Mouse (Mus musculus) bone marrow macrophage, adult 2 months (primary cell): ENCODE data around the gene Wsb2. TPM values are rescaled to one million over a fixed set of nuclear protein-coding genes. Genes with fewer than 3 reads are reported as not detected.

ENCODE experiments used
- H3K27ac ChIP-seq: 2 replicates; pipeline ENCODE4 v1.5.1; 2012; ENCODE audit warnings: low read depth, low read length; ENCODE audit not compliant: insufficient read depth
- H3K4me1 ChIP-seq: 2 replicates; pipeline ENCODE4 v1.6.1; 2012; ENCODE audit warnings: low read length; ENCODE audit not compliant: control insufficient read depth, insufficient read depth
- H3K4me3 ChIP-seq: 2 replicates; pipeline ENCODE4 v1.5.1; 2012; ENCODE audit warnings: mild to moderate bottlenecking, low read length, moderate library complexity; ENCODE audit not compliant: insufficient read depth
- CTCF ChIP-seq: IDR thresholded peaks from 2 replicates; pipeline ENCODE4 v1.5.1; 2012; ENCODE audit warnings: low read depth, mild to moderate bottlenecking, low read length, moderate library complexity
- POLR2A ChIP-seq: IDR thresholded peaks from 2 replicates; pipeline ENCODE4 v1.6.1; 2012; ENCODE audit warnings: mild to moderate bottlenecking, low read depth, low read length, borderline replicate concordance
- polyA plus RNA-seq: library from polyadenylated mRNA; stranded (reverse); fragments of >200 nt; gene quantifications from 2 replicates; pipeline ENCODE4 v1.2.4, GENCODE M21; 2012; ENCODE audit not compliant: missing spikeins, insufficient read depth, insufficient read length

Wsb2 gene
- polyA plus RNA-seq: 45.4 and 47.3 TPM in 2 replicates

DNA sequence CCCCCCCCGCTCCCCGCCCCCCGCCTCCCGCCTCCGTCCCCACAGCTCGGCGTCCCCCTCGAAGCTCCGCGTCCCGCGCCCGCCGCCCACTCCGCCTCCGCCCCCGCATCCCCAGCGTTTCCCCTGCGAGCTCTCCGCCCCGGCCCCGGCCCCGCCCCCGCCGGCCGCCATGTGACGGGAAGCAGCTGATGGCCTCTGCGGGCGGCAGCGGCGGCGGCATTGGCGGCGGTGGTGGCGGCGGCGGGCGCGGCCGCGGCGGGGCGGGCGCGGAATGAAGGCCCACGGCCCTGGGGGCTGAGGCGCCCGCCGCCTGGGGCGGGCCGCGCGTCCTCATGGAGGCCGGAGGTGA, at the start of gene Wsb2:
Gene Wsb2, plus strand, starts transcription at position 176 of the 349 bp plus-strand sequence.
- H3K4me1 ChIP-seq: peaks cover 44% of the 10 kb centered on the region
- no peak for TF ChIP-seq CTCF
- no peak for TF ChIP-seq POLR2A
- peak within 1 kb of the TSS; percentile 71 for H3K27ac ChIP-seq
- H3K4me3 ChIP-seq: peak within 1 kb of the TSS; percentile 94

DNA sequence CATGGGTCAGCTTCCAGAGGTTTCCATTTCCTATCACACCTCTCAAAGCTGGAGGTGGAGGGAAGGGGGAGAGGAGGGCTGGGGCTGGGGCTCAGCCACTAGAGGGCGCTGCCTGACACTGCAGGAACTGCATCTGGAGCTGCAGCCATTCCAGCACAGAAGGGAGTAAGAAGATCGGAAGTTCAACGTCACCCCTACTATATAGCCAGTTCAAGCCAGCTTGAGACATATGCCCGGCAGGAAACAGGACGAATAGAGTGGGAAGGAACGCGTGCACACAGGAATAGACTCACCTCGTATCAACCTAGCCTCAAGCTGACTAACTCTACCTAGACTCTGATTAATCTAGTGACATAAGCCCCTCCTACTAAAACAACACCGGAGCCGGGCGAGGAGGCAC, 49.4 kb upstream of the Wsb2 start:
- Histone ChIP-seq H3K4me3 (no peak overlapping the region), H3K27ac (no peak overlapping the region), H3K4me1 (no peaks in the 10 kb centered on the region)
- TF ChIP-seq CTCF (peak; percentile 87), POLR2A (no peak)

DNA sequence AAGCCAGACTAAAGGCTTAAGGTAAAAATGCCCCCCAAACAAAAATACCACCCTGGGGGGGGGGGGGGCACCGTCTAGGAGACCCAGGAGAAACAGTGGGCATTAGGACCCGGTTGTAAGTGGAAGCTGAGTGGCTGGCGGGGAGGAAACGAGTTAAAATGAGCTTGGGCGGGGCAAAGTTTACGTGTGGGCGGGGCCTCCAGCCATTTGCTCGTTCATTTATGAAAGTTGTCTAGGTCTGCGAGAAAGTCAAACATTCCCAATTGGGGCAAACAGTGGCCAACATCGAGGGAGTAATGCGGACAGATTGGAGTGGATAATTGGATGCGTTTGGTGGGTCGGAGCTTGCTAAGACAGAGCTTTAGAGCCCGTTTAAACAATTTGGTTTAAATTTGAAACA, 43.7 kb upstream of the Wsb2 start:
- no peak for TF ChIP-seq POLR2A
- no peak for TF ChIP-seq CTCF
- Histone ChIP-seq H3K4me3 (peak overlapping the region; percentile 35; the same call in 1 of the 2 replicates), H3K4me1 (no peaks in the 10 kb centered on the region), H3K27ac (no peak overlapping the region)

DNA sequence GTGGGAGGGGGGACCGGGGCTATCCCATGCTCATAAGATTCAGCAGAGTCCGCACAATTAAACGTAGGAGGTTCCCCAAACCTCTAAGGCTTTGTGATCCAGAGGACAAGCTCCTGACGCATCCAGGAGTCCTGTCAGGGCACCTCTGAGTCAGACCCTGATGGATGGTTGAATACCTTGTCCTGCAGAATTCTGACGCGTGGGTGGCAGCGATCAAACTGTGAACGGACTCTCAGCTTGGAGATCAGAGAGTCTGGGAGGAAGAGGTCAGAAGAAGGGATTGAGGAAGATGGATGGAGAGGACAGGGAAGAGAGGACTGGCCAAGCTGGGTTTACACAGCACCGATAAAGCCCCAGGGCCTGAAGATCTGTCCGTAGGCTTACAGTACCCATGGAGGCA, 43.2 kb upstream of the Wsb2 start:
- Histone ChIP-seq H3K4me1 (no peaks in the 10 kb centered on the region), H3K4me3 (0 out of 2 replicates have a peak overlapping the region, but pooled peaks have one; percentile 35), H3K27ac (no peak overlapping the region)
- TF ChIP-seq CTCF: no peak
- TF ChIP-seq POLR2A: no peak

DNA sequence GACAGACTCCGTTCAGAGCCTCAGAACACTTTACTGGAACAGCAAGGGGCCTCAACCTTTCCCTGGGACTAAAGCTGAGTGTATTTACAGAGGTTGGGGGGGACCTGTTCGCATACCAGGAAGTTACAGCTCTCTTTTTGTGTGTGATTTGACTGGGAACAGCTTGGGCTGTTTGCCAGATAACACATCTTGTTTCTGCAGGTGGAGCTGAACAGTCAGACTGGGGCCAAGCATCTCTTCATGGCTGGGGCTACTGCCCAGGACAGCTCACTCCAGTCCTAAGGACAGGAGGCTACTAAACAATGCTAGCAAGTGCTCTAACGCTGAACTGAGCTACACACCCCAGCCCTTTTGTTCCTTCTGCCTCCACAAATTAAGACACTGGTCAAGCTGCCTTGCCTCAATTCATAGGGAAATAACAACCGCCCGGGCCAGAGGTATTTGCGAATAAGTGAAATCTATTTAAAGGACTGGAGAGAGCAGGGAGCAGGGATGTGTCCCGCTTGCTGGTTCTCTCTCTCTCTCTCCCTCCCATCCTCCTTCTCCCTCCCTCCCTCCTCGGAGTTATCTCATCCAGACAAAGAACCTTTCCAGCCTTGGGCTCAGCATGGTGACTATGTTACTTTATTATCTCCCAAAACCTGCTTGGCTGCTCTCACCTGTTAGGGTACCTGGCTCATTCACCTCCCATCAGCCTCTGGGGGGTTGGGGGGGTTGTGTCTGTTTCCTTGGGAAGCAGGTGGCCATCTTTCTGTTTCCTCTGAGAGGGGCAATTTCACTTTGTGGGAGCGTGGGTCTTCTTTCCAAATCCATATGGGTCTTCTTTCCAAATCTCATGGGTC, 42.3 kb upstream of the Wsb2 start:
- no peaks in the 10 kb centered on the region for H3K4me1 ChIP-seq
- no peak for TF ChIP-seq CTCF
- no peak for TF ChIP-seq POLR2A
- no peak overlapping the region for H3K4me3 ChIP-seq
- H3K27ac ChIP-seq: no peak overlapping the region

DNA sequence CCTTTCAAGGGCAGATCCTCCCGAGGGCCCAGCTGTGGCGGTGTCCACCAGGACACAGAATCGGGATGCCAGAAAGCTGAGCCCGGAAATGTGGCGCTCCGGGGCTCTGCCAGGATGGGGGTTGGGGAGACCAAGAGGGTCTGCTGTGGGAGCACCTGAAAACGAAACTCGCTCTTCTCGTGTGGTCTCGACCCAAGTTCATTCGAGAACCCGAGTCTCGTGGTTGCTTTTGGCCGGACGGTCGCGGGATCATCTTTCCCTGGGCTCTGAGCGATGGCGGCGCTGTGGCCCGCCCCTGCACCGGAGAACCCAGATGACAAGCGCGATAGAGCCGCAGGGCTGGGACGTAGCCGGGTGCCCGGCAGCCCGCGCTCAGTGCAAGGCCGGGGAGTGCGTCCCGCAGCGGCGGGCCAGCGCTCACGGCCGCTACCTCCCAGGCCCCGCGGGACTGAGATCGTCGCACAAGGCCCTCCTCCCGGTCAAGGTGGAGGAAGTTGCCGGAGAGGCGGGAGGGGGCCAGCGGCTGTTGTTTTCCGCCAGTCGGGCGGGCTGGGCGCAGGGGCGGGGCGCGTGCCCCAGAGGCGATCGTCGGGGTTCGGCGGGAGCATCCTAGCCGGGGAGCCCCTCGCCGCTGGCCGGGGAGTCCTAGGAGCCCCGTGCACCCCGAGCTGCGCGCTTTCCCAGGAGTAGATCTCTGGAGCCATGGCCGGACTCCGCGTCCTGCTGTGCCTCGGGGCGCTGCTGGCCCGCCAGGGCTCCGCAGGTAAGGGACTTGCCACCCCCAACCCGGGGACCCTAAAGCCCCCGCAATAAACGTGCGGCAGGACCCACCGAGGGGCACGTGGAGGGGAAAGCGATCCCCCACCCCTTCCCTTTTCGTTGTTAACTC, 38.1 kb upstream of the Wsb2 start, which contains the start of gene Vsig10:
Gene Vsig10, plus strand, starts transcription at position 343 of the 889 bp plus-strand sequence.
- TF ChIP-seq POLR2A: no peak
- TF ChIP-seq CTCF: no peak
- Histone ChIP-seq H3K4me3 (peak within 1 kb of the TSS; percentile 81), H3K27ac (no peak within 1 kb of the TSS), H3K4me1 (no peaks in the 10 kb centered on the region)

DNA sequence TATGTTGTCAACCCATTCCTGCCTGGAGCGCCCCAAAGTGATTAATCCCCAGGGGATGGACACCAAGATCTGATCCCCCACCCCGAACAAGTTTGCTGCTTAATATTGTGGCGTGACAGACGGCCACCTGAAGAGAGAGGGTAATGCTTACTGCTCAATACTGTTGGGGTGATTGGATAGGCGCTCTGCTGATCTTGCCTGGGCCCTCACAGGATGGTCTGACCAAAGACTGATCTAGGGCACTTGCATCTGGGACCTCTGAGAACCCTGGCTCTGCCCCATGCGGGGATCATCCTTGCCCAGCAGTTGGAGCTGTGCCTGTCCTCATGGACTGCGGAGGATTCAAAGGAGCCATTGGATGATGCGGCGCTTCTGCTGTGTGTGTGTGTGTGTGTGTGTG, 33.4 kb upstream of the Wsb2 start:
- no peak overlapping the region for H3K27ac ChIP-seq
- TF ChIP-seq POLR2A (no peak), CTCF (no peak)
- H3K4me1 ChIP-seq: no peaks in the 10 kb centered on the region
- no peak overlapping the region for H3K4me3 ChIP-seq

DNA sequence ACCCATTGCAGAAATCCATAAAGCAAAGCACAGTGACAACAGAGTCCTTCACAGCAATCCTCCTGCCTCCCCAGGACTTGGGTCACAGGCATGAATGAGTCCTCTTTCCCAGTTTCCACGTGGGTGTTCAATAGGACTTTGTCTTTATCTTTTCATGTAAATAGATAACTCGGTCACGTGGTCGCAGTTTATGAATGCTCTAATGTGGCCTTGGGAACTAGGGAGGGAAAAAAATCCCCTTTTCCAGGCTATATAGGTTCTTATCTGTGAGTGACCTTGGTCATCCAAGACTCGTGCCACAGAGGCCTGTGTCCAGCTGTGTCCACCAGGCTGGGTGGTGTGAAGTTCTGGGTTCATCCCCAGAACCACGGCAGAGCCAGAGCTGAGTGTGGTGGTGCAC, 30.7 kb upstream of the Wsb2 start:
- no peak overlapping the region for H3K27ac ChIP-seq
- TF ChIP-seq POLR2A: no peak
- TF ChIP-seq CTCF: no peak
- no peak overlapping the region for H3K4me3 ChIP-seq
- H3K4me1 ChIP-seq: no peaks in the 10 kb centered on the region

DNA sequence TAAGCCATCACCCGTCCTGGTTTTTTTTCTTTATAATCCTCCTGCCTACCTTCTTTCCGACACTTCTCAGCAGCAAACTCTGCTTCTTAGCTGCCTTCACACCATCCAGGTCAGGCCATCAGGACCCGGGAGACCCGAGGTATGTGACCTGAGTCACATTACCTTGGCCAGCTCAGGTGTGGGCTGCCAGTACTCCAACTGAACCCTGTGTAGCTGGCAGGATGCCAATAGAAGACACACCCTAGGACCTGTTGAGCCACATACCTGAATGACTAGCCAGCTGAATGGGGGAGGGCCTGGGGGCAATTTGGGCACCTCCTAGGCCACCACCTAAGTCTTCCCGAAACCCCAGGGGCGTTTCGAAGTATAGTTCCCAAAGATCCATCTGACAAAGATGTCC, 26.6 kb upstream of the Wsb2 start:
- no peak overlapping the region for H3K4me3 ChIP-seq
- TF ChIP-seq POLR2A (no peak), CTCF (no peak)
- no peak overlapping the region for H3K27ac ChIP-seq
- H3K4me1 ChIP-seq: no peaks in the 10 kb centered on the region
